Mouse (Mus musculus) left cerebral cortex, adult 11 months (tissue): ENCODE measurements at regions not wholly inside any gene's neighbourhood (a gene's known extent, or its start where the extent isn't known, plus 50 kb on each side); places are given as distances from the start of the nearest gene placed in this dataset.

Experiments
- DNase-seq: peaks from one replicate; pipeline ENCODE4 v3.0.0; 2022; ENCODE audit warnings: low spot score

DNA sequence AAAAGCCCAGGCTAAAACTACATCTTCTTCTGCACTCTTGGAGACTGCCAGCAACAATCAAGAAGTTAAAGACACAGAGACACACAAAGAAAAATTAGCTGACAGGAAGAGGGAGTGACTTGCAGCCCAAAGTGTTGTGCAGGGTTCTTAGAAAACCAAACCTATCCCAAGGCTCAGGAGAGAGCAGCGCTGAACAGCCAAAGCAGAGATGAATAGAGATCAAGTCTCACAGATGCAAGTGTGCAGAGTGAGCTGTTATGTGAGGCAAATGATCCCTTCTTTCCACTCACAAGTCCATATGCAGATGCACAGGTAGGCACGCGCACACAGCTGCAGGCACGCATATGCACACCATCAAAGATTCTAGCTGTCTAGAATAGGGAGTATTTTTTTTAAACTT, 318.0 kb upstream of the Npvf start:
- DNase-seq: no peak

DNA sequence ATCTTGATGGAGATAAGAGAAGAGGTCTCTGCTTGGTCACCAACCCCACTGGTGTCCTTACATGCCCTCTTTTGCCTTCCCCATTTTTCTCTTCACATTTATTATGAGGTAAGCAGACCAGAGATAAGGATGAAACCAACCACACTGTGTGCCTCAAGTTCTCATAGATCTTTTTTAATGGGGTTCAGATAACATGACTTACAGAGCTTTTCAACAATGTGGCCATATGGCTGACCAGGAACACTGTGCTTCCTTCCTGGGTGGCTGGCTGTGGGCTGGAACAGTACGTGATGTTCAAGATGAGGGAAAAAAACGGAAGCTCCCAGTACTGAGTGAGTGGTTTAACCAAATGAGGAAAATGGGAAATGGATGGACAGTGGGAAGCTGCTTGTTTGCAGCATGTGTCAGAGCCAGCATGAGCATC, 319.0 kb upstream of the Npvf start:
- no peak for DNase-seq

DNA sequence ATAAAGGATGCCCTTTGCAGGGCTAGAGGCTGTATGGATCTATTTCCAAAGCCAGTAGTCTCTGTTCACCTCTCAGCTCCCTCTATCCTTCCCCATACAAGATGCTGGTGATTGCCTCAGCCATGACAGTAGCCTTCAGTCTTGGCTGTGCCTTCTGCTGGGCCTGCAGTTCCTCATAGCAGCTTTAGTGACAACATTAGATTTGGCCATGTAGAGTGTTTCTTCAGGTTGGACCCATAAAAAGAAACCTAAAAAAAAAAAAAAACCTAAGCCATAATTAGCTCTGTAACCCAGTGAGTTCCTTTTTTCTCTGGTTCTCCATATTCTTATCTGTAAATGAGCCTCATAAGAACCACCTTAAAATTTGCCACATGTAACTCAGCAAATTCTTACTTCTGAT, 319.6 kb upstream of the Npvf start:
- no peak for DNase-seq

DNA sequence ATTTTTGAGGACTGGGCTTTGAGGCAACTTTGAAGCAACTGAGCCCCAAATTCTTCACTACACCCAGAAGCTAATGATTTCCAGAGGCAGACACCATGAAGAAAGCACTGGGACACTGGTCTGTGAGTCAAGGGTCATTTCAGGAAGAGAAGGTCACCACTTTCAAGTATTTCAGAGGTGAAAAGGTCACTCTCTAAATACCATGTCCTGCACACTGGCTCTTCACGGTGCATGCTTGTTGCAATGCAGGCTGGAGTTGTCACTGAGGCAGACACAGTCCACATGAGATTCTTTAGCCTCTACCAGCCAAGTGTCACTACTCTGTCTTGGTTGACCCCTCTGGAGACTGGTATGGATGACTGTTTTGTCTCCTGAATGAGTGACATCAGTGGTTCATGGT, 320.7 kb upstream of the Npvf start:
- no peak for DNase-seq

DNA sequence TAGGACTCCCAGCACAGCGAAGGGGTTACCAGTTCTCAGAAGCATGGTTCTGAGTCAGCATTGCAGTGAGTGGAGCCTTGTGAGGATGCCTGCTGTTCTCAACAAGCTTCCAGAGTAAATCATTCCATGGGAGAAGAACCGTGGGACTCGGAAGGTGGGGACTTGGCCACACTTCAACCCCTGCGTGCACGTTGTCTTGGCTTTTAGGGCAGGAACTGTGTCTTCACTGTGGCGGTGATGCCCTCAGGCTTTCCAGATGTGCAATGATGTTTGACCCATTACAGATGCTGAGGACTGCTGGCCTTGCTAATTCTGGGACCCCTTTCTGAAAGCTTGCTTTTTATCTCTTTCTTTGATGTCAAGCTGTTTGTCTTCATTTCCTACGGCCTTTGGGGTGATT, 322.7 kb upstream of the Npvf start:
- no peak for DNase-seq

DNA sequence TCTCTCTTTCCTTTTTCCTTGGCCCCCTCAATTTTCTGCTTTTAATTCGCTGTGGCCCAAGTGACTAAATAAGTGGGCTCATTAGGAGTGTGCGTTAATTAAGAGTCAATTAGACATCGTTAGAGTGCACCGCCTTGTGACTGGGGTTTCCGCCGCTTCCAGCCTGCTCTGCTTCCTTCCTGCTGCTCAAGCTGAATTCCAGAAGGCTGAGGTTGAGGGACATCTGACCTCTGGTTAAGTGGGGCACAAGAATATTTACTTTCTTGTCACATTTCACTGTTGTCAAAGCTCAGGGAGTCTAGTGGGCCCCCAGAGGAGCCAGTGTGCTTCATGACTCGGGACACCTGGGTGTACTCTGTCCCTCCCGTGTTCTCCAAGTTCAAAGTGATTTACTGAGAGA, 323.1 kb upstream of the Npvf start:
- no peak for DNase-seq

DNA sequence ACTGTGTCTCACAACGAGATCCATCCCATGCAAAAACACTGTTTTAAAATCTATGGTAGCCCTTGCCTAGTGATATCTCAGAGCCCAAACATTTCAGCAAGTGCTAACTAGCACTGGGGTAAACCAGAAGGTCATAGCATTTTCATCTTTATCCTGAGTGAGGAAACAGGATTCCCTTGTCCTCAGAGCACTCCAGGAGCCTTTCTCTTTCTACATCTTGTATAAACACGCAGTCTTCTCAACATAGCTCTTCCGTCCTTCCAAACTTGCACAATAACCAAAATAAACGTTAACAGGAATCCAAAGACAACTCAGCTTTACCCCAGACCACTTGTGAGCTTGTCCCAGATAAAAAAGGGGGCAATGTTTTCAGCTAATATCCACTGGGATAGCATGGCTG, 323.8 kb upstream of the Npvf start:
- no peak for DNase-seq

DNA sequence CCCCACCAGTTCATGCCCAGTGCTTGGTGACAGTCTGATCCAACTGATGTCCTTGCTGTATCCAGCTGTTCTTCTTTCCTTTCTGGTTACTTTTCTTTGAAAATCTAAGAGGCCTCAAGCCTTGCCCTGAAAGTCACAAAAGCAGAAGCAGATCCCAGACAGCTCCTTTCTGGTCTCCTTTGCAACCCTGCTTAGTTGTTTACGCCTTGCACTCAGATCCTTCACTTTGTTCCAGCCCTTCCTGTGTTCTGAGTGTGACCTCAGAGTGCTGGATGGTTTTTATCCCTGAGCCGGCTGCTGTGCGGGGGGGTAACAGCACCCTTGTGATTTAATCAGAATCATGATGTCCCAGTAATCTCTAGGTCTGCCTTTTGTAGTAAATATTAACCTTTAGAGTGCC, 324.3 kb upstream of the Npvf start:
- no peak for DNase-seq

DNA sequence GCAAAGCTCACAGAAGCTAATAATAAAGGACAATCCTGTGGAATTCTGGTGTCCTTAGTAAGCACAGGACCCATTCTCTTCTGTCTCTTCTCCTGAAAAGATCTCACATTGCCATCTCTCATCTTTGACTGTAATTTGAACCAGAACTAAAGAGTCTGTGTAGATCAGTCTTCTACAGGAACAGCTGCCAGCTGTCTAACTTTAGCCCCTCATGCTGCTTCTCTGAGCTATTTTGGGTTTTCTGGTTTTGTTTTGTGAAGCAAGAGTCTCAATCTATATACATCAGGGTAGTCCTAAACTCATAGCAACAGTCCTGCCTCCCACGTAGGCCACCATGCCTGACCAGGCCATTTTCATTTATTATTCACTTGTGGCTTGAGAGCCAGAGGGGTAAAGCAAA, 325.5 kb upstream of the Npvf start:
- no peak for DNase-seq

DNA sequence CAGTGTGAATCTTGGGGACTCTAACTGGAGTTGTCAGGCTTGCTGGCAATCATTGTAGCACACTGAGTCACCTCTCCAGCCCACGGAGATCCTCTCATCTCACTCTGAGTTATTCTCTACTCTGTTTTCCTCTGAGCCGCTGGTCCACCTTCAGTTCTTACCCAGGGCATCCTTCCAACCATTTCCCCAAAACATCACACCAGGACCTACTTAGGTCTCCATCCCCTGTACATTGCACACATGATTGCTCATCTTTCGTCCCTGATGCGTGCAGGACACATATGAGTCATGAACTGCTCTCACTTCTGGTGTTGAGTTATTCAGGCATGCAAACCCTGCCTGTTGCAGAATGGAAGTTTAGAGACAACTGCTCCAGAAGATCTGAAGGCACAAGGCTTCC, 326.1 kb upstream of the Npvf start:
- DNase-seq: no peak

DNA sequence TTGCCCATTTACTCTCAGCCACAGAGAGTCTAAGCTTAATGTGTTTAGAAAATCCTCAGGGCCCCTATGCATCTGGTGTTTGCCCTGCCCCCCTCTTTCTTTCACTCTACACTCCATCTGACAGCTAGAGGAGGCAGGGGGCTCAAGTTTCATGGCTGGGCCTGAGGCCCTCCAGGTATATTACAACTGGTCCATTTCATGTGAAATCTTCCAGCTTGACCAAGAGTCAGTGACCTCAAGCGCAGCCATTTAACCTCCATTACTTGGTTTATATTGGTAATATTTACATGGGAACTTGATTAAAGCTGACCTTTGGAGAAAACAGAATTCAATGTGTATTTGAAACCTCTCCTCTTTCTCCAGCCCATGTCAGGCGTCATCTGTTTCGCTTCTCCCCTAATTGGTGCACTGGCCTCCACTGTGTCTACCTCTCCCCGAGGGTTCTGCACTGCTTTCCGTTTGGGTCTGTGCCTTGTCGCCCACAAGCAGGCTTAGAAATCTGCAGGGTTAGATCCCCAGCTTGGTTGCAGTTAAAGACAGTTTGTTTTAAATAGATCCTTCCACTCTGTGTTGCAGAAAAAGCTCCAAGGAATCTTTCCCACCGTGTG, 327.6 kb upstream of the Npvf start:
- DNase-seq: no peak

DNA sequence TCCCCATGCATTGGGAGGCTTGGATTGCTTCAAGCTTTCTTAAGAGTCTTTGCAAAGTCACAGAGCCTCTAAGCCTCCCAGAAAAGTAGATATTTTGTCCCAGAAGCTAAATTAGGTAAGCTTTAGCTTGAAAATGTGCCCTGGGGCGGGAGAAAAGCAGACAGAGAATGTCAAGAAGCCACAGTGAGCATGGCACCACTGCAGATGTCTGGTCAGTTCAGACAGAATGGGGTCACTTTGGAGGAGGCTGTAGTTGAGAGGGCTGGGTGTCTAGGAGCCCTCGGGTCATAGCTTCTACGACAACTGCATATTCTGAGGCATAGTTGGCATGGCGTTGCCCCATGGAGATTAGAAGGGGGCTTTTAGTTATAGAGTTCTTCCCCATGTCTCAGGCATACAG, 328.6 kb upstream of the Npvf start:
- no peak for DNase-seq

DNA sequence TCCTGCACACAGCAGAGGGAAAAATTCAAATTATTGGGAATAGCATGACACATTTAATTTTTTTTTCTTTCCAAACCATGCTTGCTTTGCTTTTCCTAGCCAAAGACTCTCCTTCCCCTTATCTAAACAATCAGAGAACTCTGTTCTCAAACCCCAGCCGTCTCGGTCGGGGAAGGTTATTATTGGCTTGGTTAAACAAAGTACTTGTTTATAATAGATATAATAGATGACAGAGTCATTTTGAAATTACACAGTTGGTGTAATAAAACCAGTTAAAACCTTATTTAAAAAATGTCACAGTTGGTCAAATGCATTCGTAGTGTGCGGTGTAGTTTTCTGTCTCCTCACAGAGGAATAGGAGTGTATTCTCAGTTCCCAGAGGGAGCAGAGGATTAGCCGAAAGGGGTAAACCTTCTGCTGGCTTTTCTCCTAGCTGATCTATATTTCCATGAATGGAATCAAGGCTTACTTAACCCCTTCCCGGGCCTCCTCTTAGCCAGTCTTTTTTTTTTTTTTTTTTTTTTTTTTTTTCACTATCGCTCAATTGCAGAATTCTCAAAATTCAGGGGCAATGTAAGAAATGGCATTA, 329.4 kb upstream of the Npvf start:
- DNase-seq: no peak

DNA sequence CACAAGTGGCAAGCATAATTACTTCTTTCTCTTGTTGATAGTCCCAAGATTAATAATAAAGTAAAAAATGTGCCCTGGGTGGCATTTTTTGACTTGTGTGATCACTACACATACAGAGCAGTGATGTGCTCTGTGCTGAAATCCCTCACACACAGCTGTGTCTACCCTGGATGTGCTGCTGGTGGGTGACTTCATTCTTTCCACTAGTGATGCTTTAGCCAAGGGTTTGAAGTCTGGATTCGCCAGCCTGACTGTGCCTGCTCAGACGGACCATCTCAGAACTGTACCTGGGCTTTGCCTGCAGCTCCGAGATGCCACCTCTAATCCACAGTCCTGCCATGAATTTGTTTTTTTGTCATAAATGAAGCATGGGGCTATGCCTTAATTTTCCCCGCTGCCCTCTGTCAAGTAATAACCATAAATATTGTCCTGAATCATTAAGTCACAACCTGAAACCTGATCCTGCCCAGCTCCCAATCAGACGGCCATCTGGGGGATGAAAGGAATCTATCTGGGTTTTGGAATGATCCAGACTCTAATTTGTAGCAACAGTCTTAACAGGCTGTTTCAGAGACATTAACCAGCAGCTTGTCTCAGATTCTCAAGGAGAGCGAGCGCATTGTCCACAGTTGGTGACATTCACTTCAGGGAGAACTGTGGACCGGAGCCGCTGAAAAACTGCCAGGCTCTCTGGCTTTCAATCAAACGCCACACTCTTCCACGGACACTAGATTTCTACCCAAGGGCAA, 330.1 kb upstream of the Npvf start:
- no peak for DNase-seq

DNA sequence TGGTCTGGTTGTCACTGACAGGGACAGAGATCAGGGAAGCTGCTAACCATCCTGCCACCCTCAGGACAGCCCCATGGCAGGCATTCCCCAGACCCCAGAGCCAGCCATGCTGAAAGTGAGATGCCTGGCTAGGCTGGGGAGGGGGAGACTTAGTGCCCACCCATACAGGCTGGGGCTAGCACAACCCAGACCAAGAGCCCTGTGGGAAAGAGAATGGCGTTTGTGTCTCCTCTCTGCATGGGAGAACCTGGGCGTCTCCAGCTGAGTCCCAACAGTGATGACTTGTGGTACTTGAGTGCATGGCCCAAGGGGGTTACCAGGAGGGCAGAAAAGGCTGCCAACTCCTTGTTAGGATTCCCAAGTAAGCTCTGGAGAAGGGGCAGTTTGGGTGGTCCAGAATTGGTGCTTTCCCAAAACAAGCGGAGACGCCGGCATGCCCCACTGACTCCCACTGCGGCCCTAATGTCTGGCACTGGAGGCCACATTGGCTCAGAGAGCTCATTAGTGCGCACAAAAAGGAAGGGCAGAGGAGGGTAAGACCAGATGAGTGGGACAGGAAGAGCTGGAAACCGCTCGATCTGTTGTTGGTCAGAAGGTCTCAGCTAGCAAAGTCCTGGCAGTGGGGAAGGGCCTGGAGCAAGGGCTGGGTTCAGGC, 332.2 kb upstream of the Npvf start:
- DNase-seq: no peak

DNA sequence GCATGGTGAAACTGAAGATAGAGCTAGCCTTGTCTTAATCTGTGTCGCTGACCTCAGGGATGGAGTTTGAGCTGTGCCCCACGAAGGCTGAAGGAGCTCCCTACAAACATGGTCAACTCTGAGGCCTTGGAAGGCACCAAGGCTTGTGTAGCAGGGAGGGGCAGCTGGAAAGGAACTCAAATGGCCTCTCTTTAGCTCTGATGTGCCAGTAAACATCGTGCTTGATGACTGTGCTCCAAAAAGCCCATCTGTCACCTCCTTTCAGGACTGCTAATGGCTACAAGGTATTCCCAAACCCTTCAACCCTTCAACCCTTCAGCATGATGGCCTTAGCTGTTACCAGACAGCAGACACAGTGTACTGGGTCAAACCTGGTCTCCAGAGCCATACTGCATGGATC, 334.3 kb upstream of the Npvf start:
- DNase-seq: no peak

DNA sequence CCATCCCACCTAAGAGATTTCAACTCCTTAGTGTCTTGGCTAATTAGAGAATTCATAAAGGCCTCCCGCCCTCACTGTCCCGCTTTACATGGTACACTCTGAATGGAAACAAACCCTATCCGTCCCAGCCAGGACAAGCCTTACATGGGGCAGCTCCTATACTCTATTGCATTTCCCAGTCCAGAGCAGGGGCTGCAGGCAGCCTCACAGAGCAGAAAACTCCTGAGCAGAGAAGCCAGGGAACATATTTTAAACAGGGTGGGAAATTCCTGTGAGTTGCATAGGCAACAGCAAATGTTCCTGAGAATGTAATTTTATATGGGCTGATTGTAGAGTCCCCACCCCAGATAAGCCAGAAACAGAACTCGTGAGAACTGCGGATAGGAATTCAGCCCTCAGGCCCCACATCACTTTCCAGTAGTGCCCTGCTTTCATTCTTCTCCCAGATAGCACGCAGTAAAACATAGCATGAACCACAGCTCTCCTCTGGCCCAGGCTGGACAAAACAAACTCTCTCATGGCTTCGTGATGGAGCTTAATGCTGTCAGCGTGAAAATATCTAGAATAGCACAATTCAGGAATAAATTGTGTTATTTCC, 337.4 kb upstream of the Npvf start:
- DNase-seq: no peak

DNA sequence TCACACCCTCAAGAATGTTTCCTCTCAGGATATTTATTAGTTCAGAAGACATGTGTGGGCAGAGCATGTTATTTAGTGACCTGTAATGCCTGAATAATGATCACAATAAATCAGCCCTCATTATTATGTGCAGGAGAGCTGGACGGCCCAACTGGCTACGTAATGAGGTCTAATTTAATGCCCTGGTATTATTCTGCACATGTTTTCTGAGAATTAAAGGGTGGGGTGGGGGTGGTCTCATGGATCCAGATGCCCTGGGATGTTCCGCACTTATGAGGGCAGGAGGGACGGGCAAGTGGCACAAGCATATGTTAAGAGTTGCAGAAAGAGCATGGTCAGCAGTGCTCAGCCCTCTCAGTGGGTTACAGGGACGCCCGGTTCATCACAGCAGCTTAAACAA, 339.7 kb upstream of the Npvf start:
- no peak for DNase-seq

DNA sequence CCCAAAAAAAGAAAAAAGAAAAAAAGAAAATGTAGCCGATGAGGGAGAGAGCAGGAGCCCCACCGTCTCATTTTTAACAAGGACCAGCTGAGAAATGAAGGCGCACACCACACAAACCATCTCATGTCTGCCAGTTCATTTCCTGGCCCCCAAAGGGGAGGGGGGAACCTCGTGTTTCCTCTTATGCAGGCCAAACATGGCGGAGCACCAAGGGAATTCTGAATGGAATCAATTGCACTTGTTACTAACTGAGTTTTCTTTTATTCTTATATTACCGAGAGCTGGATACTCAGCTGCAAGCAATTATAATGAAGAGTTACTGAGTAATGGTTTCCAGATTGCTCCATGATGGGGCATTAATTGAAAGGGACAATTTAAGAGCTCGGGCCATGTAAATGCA, 348.5 kb upstream of the Npvf start:
- DNase-seq: no peak

DNA sequence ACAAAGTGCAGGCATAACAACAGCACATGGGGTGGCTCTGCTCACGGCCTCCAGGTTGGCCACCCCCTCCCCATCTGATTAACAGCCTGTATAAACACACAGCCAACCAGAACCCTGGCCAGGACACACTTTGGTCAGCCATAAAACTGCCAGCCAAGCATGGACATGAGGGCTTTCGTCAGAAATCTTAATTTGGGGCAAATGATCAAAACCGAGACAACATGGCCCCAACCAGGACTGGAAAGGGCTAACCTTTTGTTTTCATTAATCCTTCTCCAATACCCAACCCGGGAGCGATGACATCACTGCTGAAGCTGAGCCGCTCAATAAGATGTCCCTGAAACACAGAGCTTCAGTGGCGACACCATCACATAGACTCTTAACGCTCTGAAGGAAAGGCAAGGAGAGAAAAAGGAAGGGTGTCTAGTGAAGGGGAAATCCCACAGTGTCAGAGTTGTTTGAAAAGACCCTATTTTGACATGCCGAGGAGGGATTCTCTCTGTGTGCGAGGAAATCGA, 351.9 kb upstream of the Npvf start:
- no peak for DNase-seq

DNA sequence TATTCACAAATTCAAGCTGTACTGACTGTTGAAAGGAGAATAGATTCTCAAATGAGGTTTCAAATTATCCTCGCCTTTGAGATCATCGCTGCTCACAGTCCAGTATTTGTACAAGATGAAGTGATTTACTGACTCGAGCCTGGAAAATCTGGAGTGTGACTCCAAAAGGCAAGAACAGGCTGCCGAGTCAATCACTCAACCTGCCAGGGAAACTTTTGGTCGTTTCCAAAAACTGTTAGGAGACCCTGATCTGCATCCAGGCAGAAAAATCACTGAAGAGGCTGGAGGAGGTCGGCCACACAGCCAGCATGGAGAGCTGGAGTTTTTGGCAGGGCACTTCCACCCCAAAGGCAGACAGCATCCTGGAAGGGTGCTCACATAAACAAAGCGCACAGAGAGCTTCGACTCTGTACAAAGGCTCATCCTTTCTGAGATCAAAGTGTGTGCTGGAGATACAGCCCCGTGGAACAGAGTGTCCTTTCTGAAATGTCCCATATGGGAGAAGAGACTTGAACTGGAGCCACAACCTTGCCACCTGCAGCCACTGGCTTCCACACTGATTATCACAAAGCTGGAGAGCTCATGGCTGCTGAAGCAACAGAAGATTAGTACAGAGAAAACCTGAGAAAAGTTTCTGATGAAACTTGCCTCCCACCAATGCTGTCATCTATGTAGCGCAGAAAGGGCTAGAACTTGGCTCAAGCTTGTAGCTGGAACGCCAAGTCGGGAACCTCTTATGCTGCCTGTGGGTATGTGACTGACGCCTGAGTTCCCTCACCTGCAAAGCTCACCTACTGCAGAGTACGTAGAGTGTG, 355.5 kb upstream of the Npvf start:
- no peak for DNase-seq

DNA sequence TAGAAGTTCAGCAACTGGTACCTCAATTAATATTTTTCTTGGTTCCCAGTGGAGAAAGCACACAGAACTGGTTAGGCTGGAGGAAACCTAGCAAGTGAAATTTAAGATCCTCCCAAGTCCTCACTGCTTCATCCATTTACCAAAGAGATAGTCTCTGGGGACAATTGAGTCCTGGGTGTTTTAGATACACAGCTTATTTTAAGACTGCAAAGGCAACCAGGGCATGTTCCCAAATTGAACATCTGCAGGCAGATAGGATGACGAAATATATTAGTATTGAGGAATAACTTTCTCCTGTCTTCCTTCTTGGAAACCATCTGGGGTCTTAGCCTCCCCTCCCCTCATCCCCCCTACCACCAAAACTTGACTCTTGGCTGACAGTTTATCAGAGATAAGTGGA, 356.3 kb upstream of the Npvf start:
- no peak for DNase-seq
